Mouse (Mus musculus): ENCODE measurements around the gene Xab2. TPM values are rescaled to one million over a fixed set of nuclear protein-coding genes. Genes with fewer than 3 reads are reported as not detected.

The Xab2 gene
- polyA plus RNA-seq, 1 experiment: 128 TPM

GRCm38 (mm10) chr8:3655526-3655925 lies 34.4 kb upstream of the Xab2 start, which contains the start of gene Retn:
Gene Retn, plus strand, starts transcription at chr8:3655770.
- Histone ChIP-seq H3K36me3 (ENCODE audit: control insufficient read depth, insufficient read depth, low read length) (no peaks in the 10 kb centered on the region), H3K27me3 (ENCODE audit: control insufficient read depth, insufficient read depth, low read length) (no peaks in the 10 kb centered on the region), H3K4me1 (replicated peaks; ENCODE audit: control insufficient read depth, insufficient read depth, low read length) (no peaks in the 10 kb centered on the region; the same call in 1 of the 2 replicates), H3K27ac (ENCODE audit: control insufficient read depth, insufficient read depth, low read length) (no peak within 1 kb of the TSS), H3K4me3 (ENCODE audit: control insufficient read depth, insufficient read depth, low read length) (no peak within 1 kb of the TSS)
- 88% methylated on average over 3 of the region's 3 CpGs for WGBS
- TF ChIP-seq POLR2A (IDR thresholded peaks at IDR 0.05; ENCODE audit: control insufficient read depth, extremely low read depth, insufficient read depth, low read length, poor library complexity) (no peak), CTCF (IDR thresholded peaks at IDR 0.05; ENCODE audit: borderline replicate concordance, control insufficient read depth, extremely low read depth, insufficient read depth, low read length, poor library complexity) (no peak)
- no peak for DNase-seq

GRCm38 (mm10) chr8:3654726-3655508 lies 33.8 kb upstream of the Xab2 start:
- DNase-seq: no peak
- Histone ChIP-seq H3K4me3 (ENCODE audit: control insufficient read depth, insufficient read depth, low read length) (no peak overlapping the region), H3K27me3 (ENCODE audit: control insufficient read depth, insufficient read depth, low read length) (no peaks in the 10 kb centered on the region), H3K4me1 (replicated peaks; ENCODE audit: control insufficient read depth, insufficient read depth, low read length) (no peaks in the 10 kb centered on the region; the same call in 1 of the 2 replicates), H3K27ac (ENCODE audit: control insufficient read depth, insufficient read depth, low read length) (no peak overlapping the region), H3K36me3 (ENCODE audit: control insufficient read depth, insufficient read depth, low read length) (no peaks in the 10 kb centered on the region)
- 93% methylated on average over 11 of the region's 11 CpGs for WGBS
- TF ChIP-seq POLR2A (IDR thresholded peaks at IDR 0.05; ENCODE audit: control insufficient read depth, extremely low read depth, insufficient read depth, low read length, poor library complexity) (no peak), CTCF (IDR thresholded peaks at IDR 0.05; ENCODE audit: borderline replicate concordance, control insufficient read depth, extremely low read depth, insufficient read depth, low read length, poor library complexity) (no peak)

GRCm38 (mm10) chr8:3652845-3653244 lies 31.7 kb upstream of the Xab2 start:
- H3K27ac ChIP-seq (ENCODE audit: control insufficient read depth, insufficient read depth, low read length): no peak overlapping the region
- TF ChIP-seq CTCF (IDR thresholded peaks at IDR 0.05; ENCODE audit: borderline replicate concordance, control insufficient read depth, extremely low read depth, insufficient read depth, low read length, poor library complexity) (no peak), POLR2A (IDR thresholded peaks at IDR 0.05; ENCODE audit: control insufficient read depth, extremely low read depth, insufficient read depth, low read length, poor library complexity) (no peak)
- no peaks in the 10 kb centered on the region; the same call in 1 of the 2 replicates for H3K4me1 ChIP-seq (replicated peaks; ENCODE audit: control insufficient read depth, insufficient read depth, low read length)
- no peak for DNase-seq
- 27% methylated on average over 3 of the region's 3 CpGs for WGBS
- no peaks in the 10 kb centered on the region for H3K36me3 ChIP-seq (ENCODE audit: control insufficient read depth, insufficient read depth, low read length)
- H3K4me3 ChIP-seq (ENCODE audit: control insufficient read depth, insufficient read depth, low read length): no peak overlapping the region
- no peaks in the 10 kb centered on the region for H3K27me3 ChIP-seq (ENCODE audit: control insufficient read depth, insufficient read depth, low read length)

GRCm38 (mm10) chr8:3648990-3649389 lies 27.9 kb upstream of the Xab2 start:
- no peak overlapping the region for H3K4me3 ChIP-seq (ENCODE audit: control insufficient read depth, insufficient read depth, low read length)
- no peak for DNase-seq

GRCm38 (mm10) chr8:3648268-3648667 lies 27.2 kb upstream of the Xab2 start:
- no peak overlapping the region for H3K27ac ChIP-seq (ENCODE audit: control insufficient read depth, insufficient read depth, low read length)
- no peak overlapping the region for H3K4me3 ChIP-seq (ENCODE audit: control insufficient read depth, insufficient read depth, low read length)
- H3K4me1 ChIP-seq (replicated peaks; ENCODE audit: control insufficient read depth, insufficient read depth, low read length): no peaks in the 10 kb centered on the region
- TF ChIP-seq CTCF (IDR thresholded peaks at IDR 0.05; ENCODE audit: borderline replicate concordance, control insufficient read depth, extremely low read depth, insufficient read depth, low read length, poor library complexity) (no peak), POLR2A (IDR thresholded peaks at IDR 0.05; ENCODE audit: control insufficient read depth, extremely low read depth, insufficient read depth, low read length, poor library complexity) (no peak)
- no peak for DNase-seq
- WGBS: 70% methylated on average over 2 of the region's 2 CpGs
- no peaks in the 10 kb centered on the region for H3K36me3 ChIP-seq (ENCODE audit: control insufficient read depth, insufficient read depth, low read length)
- H3K27me3 ChIP-seq (ENCODE audit: control insufficient read depth, insufficient read depth, low read length): no peaks in the 10 kb centered on the region

More at GRCm38 (mm10) chr8:3648990-3649389, 27.9 kb upstream of the Xab2 start:
- no peak overlapping the region for H3K27ac ChIP-seq (ENCODE audit: control insufficient read depth, insufficient read depth, low read length)
- WGBS: 67% methylated on average over 1 of the region's 1 CpGs
- no peaks in the 10 kb centered on the region for H3K36me3 ChIP-seq (ENCODE audit: control insufficient read depth, insufficient read depth, low read length)
- no peak for TF ChIP-seq POLR2A (IDR thresholded peaks at IDR 0.05; ENCODE audit: control insufficient read depth, extremely low read depth, insufficient read depth, low read length, poor library complexity)
- TF ChIP-seq CTCF (IDR thresholded peaks at IDR 0.05; ENCODE audit: borderline replicate concordance, control insufficient read depth, extremely low read depth, insufficient read depth, low read length, poor library complexity): no peak
- H3K27me3 ChIP-seq (ENCODE audit: control insufficient read depth, insufficient read depth, low read length): no peaks in the 10 kb centered on the region
- no peaks in the 10 kb centered on the region for H3K4me1 ChIP-seq (replicated peaks; ENCODE audit: control insufficient read depth, insufficient read depth, low read length)

- 91% methylated on average over 4 of the region's 4 CpGs for WGBS
- no peak overlapping the region for H3K4me3 ChIP-seq (ENCODE audit: control insufficient read depth, insufficient read depth, low read length)
- no peak for DNase-seq
- H3K27me3 ChIP-seq (ENCODE audit: control insufficient read depth, insufficient read depth, low read length): no peaks in the 10 kb centered on the region
- no peaks in the 10 kb centered on the region for H3K36me3 ChIP-seq (ENCODE audit: control insufficient read depth, insufficient read depth, low read length)
- no peak for TF ChIP-seq CTCF (IDR thresholded peaks at IDR 0.05; ENCODE audit: borderline replicate concordance, control insufficient read depth, extremely low read depth, insufficient read depth, low read length, poor library complexity)
- TF ChIP-seq POLR2A (IDR thresholded peaks at IDR 0.05; ENCODE audit: control insufficient read depth, extremely low read depth, insufficient read depth, low read length, poor library complexity): no peak
- H3K27ac ChIP-seq (ENCODE audit: control insufficient read depth, insufficient read depth, low read length): no peak overlapping the region
- no peaks in the 10 kb centered on the region for H3K4me1 ChIP-seq (replicated peaks; ENCODE audit: control insufficient read depth, insufficient read depth, low read length)
Measured at GRCm38 (mm10) chr8:3647561-3647960, 26.4 kb upstream of the Xab2 start.

Data from thymus, adult 2 months (tissue).